Mouse (Mus musculus): ENCODE results near the gene G6pc2. TPM values are rescaled to one million over a fixed set of nuclear protein-coding genes. Genes with fewer than 3 reads are reported as not detected.

Gene G6pc2
- polyA plus RNA-seq, 1 experiment from 2014 or later: 0.92 TPM

DNA sequence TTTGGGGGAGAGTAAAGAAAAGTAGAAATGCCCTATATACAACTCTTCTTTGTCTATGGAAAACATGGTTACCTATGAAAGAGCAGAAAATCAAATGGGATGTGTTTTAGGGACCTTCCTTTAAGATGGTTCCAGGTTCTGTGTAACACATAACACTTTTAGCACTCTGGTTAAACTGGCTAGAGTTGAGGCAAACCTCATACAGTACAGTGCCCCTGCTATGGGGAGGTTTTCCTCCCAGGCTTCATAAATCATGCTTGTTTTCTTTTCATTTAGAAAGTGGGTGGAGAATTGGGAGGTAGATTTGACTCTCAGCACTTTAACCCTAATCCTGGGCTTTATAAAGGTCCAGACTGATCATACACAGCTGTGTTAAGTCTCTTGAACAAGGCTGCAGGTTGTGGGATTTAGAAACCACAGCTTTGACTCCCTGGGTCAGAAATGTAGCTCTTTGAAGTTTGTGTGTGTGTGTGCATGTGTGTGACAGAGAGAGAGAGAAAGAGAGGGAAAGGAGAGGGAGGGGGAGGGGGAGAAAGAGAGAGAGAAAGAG lies 53.3 kb downstream of the G6pc2 start:
- no peak overlapping the region for H3K4me2 ChIP-seq (ENCODE audit: low read depth, low read length)
- H3K36me3 ChIP-seq (ENCODE audit: control insufficient read depth, insufficient read depth, low read length): no peaks in the 10 kb centered on the region
- no peak overlapping the region for H3K4me3 ChIP-seq (replicated peaks; ENCODE audit: low read length)
- no peak for ATAC-seq (ENCODE audit: insufficient read depth, low FRiP score)
- no peak overlapping the region for H3K27ac ChIP-seq (ENCODE audit: low read length)
- no peaks in the 10 kb centered on the region for H3K9me3 ChIP-seq (replicated peaks; ENCODE audit: control insufficient read depth, low read length)
- H3K27me3 ChIP-seq (ENCODE audit: control insufficient read depth, insufficient read depth, low read length): no peaks in the 10 kb centered on the region
- no peaks in the 10 kb centered on the region for H3K4me1 ChIP-seq (ENCODE audit: control insufficient read depth, insufficient read depth, low read length)
- no peak overlapping the region for H3K9ac ChIP-seq (ENCODE audit: low read length)

- no peak for ATAC-seq (ENCODE audit: insufficient read depth, low FRiP score)
- Histone ChIP-seq H3K4me2 (ENCODE audit: low read depth, low read length) (no peak overlapping the region), H3K27me3 (ENCODE audit: control insufficient read depth, insufficient read depth, low read length) (no peaks in the 10 kb centered on the region), H3K9ac (ENCODE audit: low read length) (no peak overlapping the region), H3K4me3 (replicated peaks; ENCODE audit: low read length) (no peak overlapping the region), H3K9me3 (replicated peaks; ENCODE audit: control insufficient read depth, low read length) (no peaks in the 10 kb centered on the region), H3K27ac (ENCODE audit: low read length) (no peak overlapping the region), H3K36me3 (ENCODE audit: control insufficient read depth, insufficient read depth, low read length) (no peaks in the 10 kb centered on the region), H3K4me1 (ENCODE audit: control insufficient read depth, insufficient read depth, low read length) (no peaks in the 10 kb centered on the region)
- WGBS: 7% methylated on average over 1 of the region's 1 CpGs
Observed at GRCm38 (mm10) chr2:69275875-69276274, 65.0 kb downstream of the G6pc2 start.

Other genes starting within 250 kb of the G6pc2 start
- 12.3 and 12.8 TPM in 2 replicates for gene Nostrin, start 75.3 kb upstream of the G6pc2 start, polyA plus RNA-seq (2015; fragmentation: Nextera tagmentation; extraction: Ambion mirVana)
- 139 and 142 TPM in 2 replicates for gene Spc25, start 4.9 kb upstream of the G6pc2 start, polyA plus RNA-seq (2015; fragmentation: Nextera tagmentation; extraction: Ambion mirVana)
- gene Abcb11, start 131.5 kb downstream of the G6pc2 start, polyA plus RNA-seq (2015; fragmentation: Nextera tagmentation; extraction: Ambion mirVana): 1.1 and 1.4 TPM in 2 replicates
- 2.0 and 2.7 TPM in 2 replicates for gene Dhrs9, start 169.4 kb downstream of the G6pc2 start, polyA plus RNA-seq (2015; fragmentation: Nextera tagmentation; extraction: Ambion mirVana)